8 mouse cellular contexts compared by ENCODE assay signal in genomic region chr17:88558168-88558842, GRCm38 (mm10). TPM values are rescaled to one million over a fixed set of nuclear protein-coding genes. Genes with fewer than 3 reads are reported as not detected.
DNase-seq lines count a peak whose midpoint lies in the region; ATAC-seq and TF ChIP-seq lines count a peak whose summit lies in the region.

No protein-coding gene starts in this region.

- no peaks in the 10 kb centered on the region for H3K27me3 ChIP-seq in kidney, embryonic 15.5 days
- H3K27me3 ChIP-seq in liver, postnatal 0 days (ENCODE audit: insufficient read depth, low read length) = no peaks in the 10 kb centered on the region

- TF ChIP-seq CTCF in liver, postnatal 0 days (IDR thresholded peaks at IDR 0.05; ENCODE audit: low read depth) = peak; percentile 79

- no peak overlapping the region for H3K4me3 ChIP-seq in kidney, embryonic 15.5 days (replicated peaks)
- no peak overlapping the region for H3K4me3 ChIP-seq in liver, postnatal 0 days (ENCODE audit: low read depth, low read length)

- DNase-seq in urinary bladder, adult 18-20 months (ENCODE audit: low spot score in 2 of 2) = peak; percentile 36 to 60
- DNase-seq in urinary bladder, adult 2 months (ENCODE audit: low spot score) = no peak
- DNase-seq in embryo, embryonic 11.5 days (ENCODE audit: low read depth, low spot score) = peak; percentile 63
- peak; percentile 69 for DNase-seq in heart, adult 8-10 months (ENCODE audit: low spot score)
- peak; percentile 67 for DNase-seq in liver, postnatal 0 days
- DNase-seq in ovary, postnatal 14 days (ENCODE audit: low spot score) = peak; percentile 68
- DNase-seq in spleen, postnatal 14 days (ENCODE audit: low spot score in 2 of 2) = no peak

- peak; percentile 80; the same call in 1 of the 2 replicates for ATAC-seq in kidney, embryonic 15.5 days (replicated peaks; ENCODE audit: low FRiP score)
- ATAC-seq in liver, postnatal 0 days = peak; percentile 44; the same call in 1 of the 2 replicates

- H3K36me3 ChIP-seq in kidney, embryonic 15.5 days = peaks cover 47% of the 10 kb centered on the region
- H3K36me3 ChIP-seq in liver, postnatal 0 days (replicated peaks; ENCODE audit: insufficient read depth, low read length) = peaks cover 24% of the 10 kb centered on the region

- H3K9me3 ChIP-seq in kidney, embryonic 15.5 days (replicated peaks) = no peaks in the 10 kb centered on the region
- H3K9me3 ChIP-seq in liver, postnatal 0 days (ENCODE audit: low read length) = no peaks in the 10 kb centered on the region

- H3K27ac ChIP-seq in kidney, embryonic 15.5 days = no peak overlapping the region
- H3K27ac ChIP-seq in liver, postnatal 0 days (ENCODE audit: low read depth) = no peak overlapping the region

- H3K4me1 ChIP-seq in kidney, embryonic 15.5 days = no peaks in the 10 kb centered on the region; the same call in 1 of the 2 replicates
- peaks cover 5% of the 10 kb centered on the region for H3K4me1 ChIP-seq in liver, postnatal 0 days (ENCODE audit: insufficient read depth)

- H3K9ac ChIP-seq in kidney, embryonic 15.5 days = no peak overlapping the region
- no peak overlapping the region for H3K9ac ChIP-seq in liver, postnatal 0 days (replicated peaks)

- WGBS in kidney, embryonic 15.5 days = 43% methylated on average over 13 of the region's 13 CpGs
- WGBS in liver, postnatal 0 days (ENCODE audit: insufficient replicate concordance) = 60% methylated on average over 13 of the region's 13 CpGs

- no peak for TF ChIP-seq EP300 in liver, postnatal 0 days (IDR thresholded peaks at IDR 0.05; ENCODE audit: low read depth)

- H3K4me2 ChIP-seq in kidney, embryonic 15.5 days = no peak overlapping the region
- no peak overlapping the region for H3K4me2 ChIP-seq in liver, postnatal 0 days (ENCODE audit: low read depth, low read length)

RNA-seq across cellular contexts. Expression of gene Ppp1r21, which starts 28.4 kb away (rescaled TPM):
- polyA plus RNA-seq in urinary bladder, adult 2 months (2012; rRNA removed) = 27.1 and 29.7 TPM in 2 replicates
- total RNA-seq in heart, adult 8-10 months (2022) = 10 to 100 TPM in 1 of 4 experiments, 1 to 10 TPM in 3; 6.3 to 11.3 (median 9.1) TPM
- polyA plus RNA-seq in kidney, embryonic 15.5 days (2015; fragmentation: Nextera tagmentation; extraction: Ambion mirVana) = 26.4 and 26.8 TPM in 2 replicates
- 9.0 TPM in 2 replicates for polyA plus RNA-seq in liver, postnatal 0 days (2015; fragmentation: Nextera tagmentation; extraction: Ambion mirVana)

RNA-seq across cellular contexts. Expression of gene Ston1, which starts 39.2 kb away (rescaled TPM):
- polyA plus RNA-seq in urinary bladder, adult 2 months (2012; rRNA removed) = 28.6 and 38.4 TPM in 2 replicates
- total RNA-seq in heart, adult 8-10 months (2022) = 10 to 100 TPM; 15.0 to 20.7 (median 18.0) TPM
- polyA plus RNA-seq in kidney, embryonic 15.5 days (2015; fragmentation: Nextera tagmentation; extraction: Ambion mirVana) = 7.7 and 8.0 TPM in 2 replicates
- polyA plus RNA-seq in liver, postnatal 0 days (2015; fragmentation: Nextera tagmentation; extraction: Ambion mirVana) = 0.70 and 0.99 TPM in 2 replicates

Comparison
In these comparisons a context has a peak if more than half of its experiments do, and no peak if none do; other contexts are left out.
1. DNase-seq: peak in urinary bladder, adult 18-20 months (2 of 2), embryo, embryonic 11.5 days (single experiment), heart, adult 8-10 months (single experiment), liver, postnatal 0 days (single experiment) and ovary, postnatal 14 days (single experiment); none in urinary bladder, adult 2 months (single experiment) and spleen, postnatal 14 days (0 of 2).